Mouse (Mus musculus) thymus, adult 2 months (tissue): Measurements from ENCODE around the gene Lbx2.

Experiments used
- CTCF ChIP-seq: fragments of 200-500 bp; IDR thresholded peaks from 2 replicates; pipeline ENCODE4 v1.5.1; 2012; ENCODE audit warnings: mild to moderate bottlenecking, control low read depth, low read length, moderate library complexity, borderline replicate concordance; ENCODE audit not compliant: control insufficient read depth, poor library complexity, insufficient read depth; ENCODE audit errors: extremely low read depth
- POLR2A ChIP-seq: fragments of 200-500 bp; IDR thresholded peaks from 2 replicates; pipeline ENCODE4 v1.6.1; 2012; ENCODE audit warnings: mild to moderate bottlenecking, low read length, control low read depth, moderate library complexity; ENCODE audit not compliant: control insufficient read depth, poor library complexity, insufficient read depth; ENCODE audit errors: extremely low read depth

DNA sequence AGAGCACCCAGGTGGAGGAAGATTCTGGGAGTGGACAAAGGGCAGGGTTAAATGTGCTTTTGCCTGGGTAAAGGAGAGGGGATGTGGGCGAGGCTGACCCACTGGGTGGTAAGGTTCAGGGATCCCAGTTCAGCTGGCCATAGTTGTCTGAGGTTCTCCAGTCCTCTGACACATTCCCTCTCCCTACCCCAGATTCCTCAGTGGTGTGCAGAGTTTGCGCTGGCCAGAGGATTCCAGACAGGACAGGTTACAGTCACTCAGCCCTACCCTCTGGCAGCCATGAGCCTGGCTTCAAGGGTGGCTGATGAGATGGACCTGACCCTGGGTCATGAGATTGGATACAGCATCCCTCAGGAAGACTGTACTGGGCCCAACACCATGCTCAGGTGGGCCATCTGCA, 27.4 kb upstream of the Lbx2 start:
- TF ChIP-seq CTCF (no peak), POLR2A (no peak)
